Mouse (Mus musculus): Measurements from ENCODE around the gene Cd300lg. TPM values are rescaled to one million over a fixed set of nuclear protein-coding genes. Genes with fewer than 3 reads are reported as not detected.
A peak's percentile ranks its signal among the peaks of the same experiment; 100 is the strongest.

Cd300lg gene
- total RNA-seq (2012; rRNA removed): 0.08 TPM in 1 of 2 replicates, not detected in the other
- under 1 TPM in 1 of 2 experiments, not detected in 1; 0.26 TPM for polyA plus RNA-seq (2012; ENCODE audit: insufficient read depth in 1 of 2, insufficient read length in 2 of 2, low read depth in 1 of 2, low replicate concordance in 2 of 2, missing spikeins in 1 of 2)

DNA sequence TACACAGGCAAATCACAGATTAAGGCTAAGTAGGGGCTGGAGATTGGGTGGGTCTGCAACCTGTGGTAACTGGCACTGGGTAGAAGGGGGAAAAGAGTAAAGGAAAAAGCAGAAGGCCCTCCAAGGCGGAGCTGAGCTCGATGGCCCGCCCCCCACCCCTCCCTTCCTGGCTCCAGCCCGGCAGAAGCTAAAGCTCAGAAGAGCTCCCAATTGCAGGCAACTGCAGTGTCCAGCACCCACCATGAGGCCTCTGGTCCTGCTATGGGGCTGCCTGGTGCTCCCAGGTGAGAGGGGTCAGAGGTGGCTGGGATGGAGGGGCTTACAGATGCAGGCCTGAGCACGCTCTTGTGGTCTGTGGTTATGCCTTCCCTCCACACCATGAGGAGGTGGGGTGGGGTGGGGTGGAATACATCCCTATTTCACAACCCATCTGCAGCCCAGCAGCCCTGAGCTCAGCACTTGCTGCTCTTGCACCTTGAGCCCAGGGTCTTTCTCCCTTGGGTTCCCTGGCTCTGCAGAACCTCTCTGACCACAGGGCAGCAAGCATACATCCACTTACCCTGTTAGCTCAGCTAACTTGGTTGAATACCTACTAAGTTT, at the start of gene Cd300lg:
Cd300lg (plus strand) TSS at position 160 of the 600 bp plus-strand sequence.
- Histone ChIP-seq H3K27me3 (ENCODE audit: control insufficient read depth in 1 of 2, insufficient read depth in 2 of 2, low read length in 2 of 2) (peaks cover 0 to 2% of the 10 kb centered on the region in 2 experiments; a peak in 2 of 4 replicates), H3K9me3 (replicated peaks; ENCODE audit: insufficient read depth, low read length) (no peaks in the 10 kb centered on the region), H3K36me3 (ENCODE audit: control insufficient read depth in 1 of 2, insufficient read depth in 2 of 2, low read length in 2 of 2) (no peaks in the 10 kb centered on the region), H3K9ac (ENCODE audit: control insufficient read depth, low read depth, low read length, poor library complexity, severe bottlenecking) (0 out of 2 replicates have a peak within 1 kb of the TSS, but pooled peaks have one; percentile 8), H3K4me3 (ENCODE audit: control insufficient read depth in 1 of 2, insufficient read depth in 1 of 2, low read depth in 2 of 2, low read length in 2 of 2) (no peak within 1 kb of the TSS), H3K4me1 (ENCODE audit: control insufficient read depth in 1 of 2, insufficient read depth in 2 of 2, low read length in 2 of 2) (0 out of 4 replicates have a peak, but pooled peaks cover 0 to 4% of the 10 kb centered on the region in 2 experiments), H3K79me2 (ENCODE audit: control insufficient read depth, insufficient read depth, low read length, poor library complexity) (no peaks in the 10 kb centered on the region), H3K27ac (ENCODE audit: control insufficient read depth, low read depth, low read length) (no peak within 1 kb of the TSS)
- TF ChIP-seq ETS1 (IDR thresholded peaks at IDR 0.05; ENCODE audit: low read depth, low read length): no peak
- no peak for TF ChIP-seq ZC3H11A (IDR thresholded peaks at IDR 0.05; ENCODE audit: low read depth, low read length)
- no peak for TF ChIP-seq NELFE (IDR thresholded peaks at IDR 0.05; ENCODE audit: low read depth, low read length)
- TF ChIP-seq UBTF (IDR thresholded peaks at IDR 0.05; ENCODE audit: borderline replicate concordance, insufficient read depth, low read depth, low read length): no peak
- no peak for TF ChIP-seq SIN3A (IDR thresholded peaks at IDR 0.05; ENCODE audit: low read length)
- no peak for TF ChIP-seq ELF1 (IDR thresholded peaks at IDR 0.05; ENCODE audit: low read depth, low read length)
- no peak for TF ChIP-seq ZKSCAN1 (IDR thresholded peaks at IDR 0.05; ENCODE audit: low read depth, low read length)
- peak; percentile 48 for DNase-seq (ENCODE audit: low read depth, low spot score)

DNA sequence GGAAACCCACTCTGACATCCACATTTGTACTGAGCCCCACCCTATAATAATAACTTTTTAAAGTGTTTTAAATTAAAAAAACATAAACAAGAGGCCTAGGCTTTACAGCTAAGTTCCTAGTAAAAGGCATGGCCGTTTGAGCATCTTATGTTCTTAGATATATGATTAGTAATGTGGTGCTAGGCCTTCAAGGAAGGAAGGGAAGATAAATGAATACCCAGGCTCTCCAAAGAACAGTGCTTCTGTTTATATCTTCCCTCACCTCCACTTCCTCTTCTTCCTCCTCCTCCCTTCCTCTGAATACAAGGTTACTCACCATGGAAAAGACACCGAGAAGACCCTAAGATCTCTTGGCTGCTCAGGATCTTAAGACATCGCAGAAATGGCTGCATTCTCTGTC, 49.5 kb upstream of the Cd300lg start:
- peak overlapping the region; percentile 43 for H3K27ac ChIP-seq (ENCODE audit: control insufficient read depth, low read depth, low read length)
- no peaks in the 10 kb centered on the region for H3K27me3 ChIP-seq (ENCODE audit: control insufficient read depth in 1 of 2, insufficient read depth in 2 of 2, low read length in 2 of 2)
- H3K9ac ChIP-seq (ENCODE audit: control insufficient read depth, low read depth, low read length, poor library complexity, severe bottlenecking): no peak overlapping the region
- H3K36me3 ChIP-seq (ENCODE audit: control insufficient read depth in 1 of 2, insufficient read depth in 2 of 2, low read length in 2 of 2): peaks cover 0 to 27% of the 10 kb centered on the region in 2 experiments; a peak in 2 of 4 replicates
- no peak overlapping the region for H3K4me3 ChIP-seq (ENCODE audit: control insufficient read depth in 1 of 2, insufficient read depth in 1 of 2, low read depth in 2 of 2, low read length in 2 of 2)
- no peaks in the 10 kb centered on the region for H3K9me3 ChIP-seq (replicated peaks; ENCODE audit: insufficient read depth, low read length)
- H3K79me2 ChIP-seq (ENCODE audit: control insufficient read depth, insufficient read depth, low read length, poor library complexity): no peaks in the 10 kb centered on the region
- TF ChIP-seq UBTF (IDR thresholded peaks at IDR 0.05; ENCODE audit: borderline replicate concordance, insufficient read depth, low read depth, low read length): no peak
- peak; percentile 65 for TF ChIP-seq MYC (IDR thresholded peaks at IDR 0.05; ENCODE audit: low read depth, low read length)
- no peak for TF ChIP-seq MYB (IDR thresholded peaks at IDR 0.05; ENCODE audit: low read depth, low read length)
- TF ChIP-seq HCFC1 (IDR thresholded peaks at IDR 0.05; ENCODE audit: low read depth, low read length): peak; percentile 76
- no peak for TF ChIP-seq NRF1 (IDR thresholded peaks at IDR 0.05; ENCODE audit: insufficient read depth, low read depth, low read length, poor library complexity, severe bottlenecking)
- no peak for TF ChIP-seq MEF2A (IDR thresholded peaks at IDR 0.05; ENCODE audit: extremely low read depth, insufficient replicate concordance, low read depth, low read length, poor library complexity, severe bottlenecking)
- no peak for TF ChIP-seq ZMIZ1 (IDR thresholded peaks at IDR 0.05; ENCODE audit: low read depth, low read length)
- peak; percentile 38; the same call in 1 of the 2 replicates for TF ChIP-seq TBP (IDR thresholded peaks at IDR 0.05; ENCODE audit: low read depth, low read length)
- TF ChIP-seq RAD21 (IDR thresholded peaks at IDR 0.05; ENCODE audit: low read depth, low read length): no peak
- no peak for TF ChIP-seq SIN3A (IDR thresholded peaks at IDR 0.05; ENCODE audit: low read length)
- TF ChIP-seq GATA1 (IDR thresholded peaks at IDR 0.05; ENCODE audit: low read depth, low read length): no peak; the same call in 1 of the 2 replicates
- TF ChIP-seq ZC3H11A (IDR thresholded peaks at IDR 0.05; ENCODE audit: low read depth, low read length): no peak
- peak; percentile 53 to 66 for TF ChIP-seq EP300 (IDR thresholded peaks at IDR 0.05; ENCODE audit: low read depth in 1 of 2, low read length in 2 of 2)
- TF ChIP-seq GABPA (IDR thresholded peaks at IDR 0.05; ENCODE audit: low read depth, low read length): no peak
- TF ChIP-seq CTCF (IDR thresholded peaks at IDR 0.05 in 2 of 3, conservative IDR thresholded peaks at IDR 0.05 in 1 of 3; ENCODE audit: control insufficient read depth in 1 of 3, insufficient read depth in 1 of 3, low read depth in 2 of 3, low read length in 3 of 3, poor library complexity in 1 of 3, severe bottlenecking in 1 of 3): no peak
- TF ChIP-seq MAX (IDR thresholded peaks at IDR 0.05; ENCODE audit: low read length): peak; percentile 32; the same call in 1 of the 2 replicates
- TF ChIP-seq KAT2A (conservative IDR thresholded peaks at IDR 0.05; ENCODE audit: low read depth, low read length): no peak
- TF ChIP-seq JUND (IDR thresholded peaks at IDR 0.05; ENCODE audit: low read depth, low read length): no peak
- TF ChIP-seq RCOR1 (IDR thresholded peaks at IDR 0.05; ENCODE audit: low read depth, low read length): no peak
- no peak for TF ChIP-seq ZKSCAN1 (IDR thresholded peaks at IDR 0.05; ENCODE audit: low read depth, low read length)
- TF ChIP-seq USF2 (IDR thresholded peaks at IDR 0.05; ENCODE audit: borderline replicate concordance in 1 of 2, insufficient read depth in 1 of 2, low read depth in 1 of 2, low read length in 2 of 2): no peak
- no peak for TF ChIP-seq CHD1 (IDR thresholded peaks at IDR 0.05; ENCODE audit: low read depth, low read length)
- peaks cover 11 to 25% of the 10 kb centered on the region in 2 experiments for H3K4me1 ChIP-seq (ENCODE audit: control insufficient read depth in 1 of 2, insufficient read depth in 2 of 2, low read length in 2 of 2)
- peak; percentile 77 for DNase-seq (ENCODE audit: low read depth, low spot score)

All from MEL (cell line).